Mouse (Mus musculus) olfactory bulb, adult 2 months (tissue): ENCODE measurements around the gene Olfr70.

ENCODE experiments used
- CTCF ChIP-seq: fragments of 200-500 bp; IDR thresholded peaks from 2 replicates; pipeline ENCODE4 v1.5.1; 2012; ENCODE audit warnings: low read depth, mild to moderate bottlenecking, low read length, moderate library complexity; ENCODE audit not compliant: insufficient read depth
- POLR2A ChIP-seq: fragments of 200-500 bp; IDR thresholded peaks from 2 replicates; pipeline ENCODE4 v1.6.1; 2012; ENCODE audit warnings: mild to moderate bottlenecking, low read depth, low read length, moderate library complexity; ENCODE audit not compliant: insufficient read depth

DNA sequence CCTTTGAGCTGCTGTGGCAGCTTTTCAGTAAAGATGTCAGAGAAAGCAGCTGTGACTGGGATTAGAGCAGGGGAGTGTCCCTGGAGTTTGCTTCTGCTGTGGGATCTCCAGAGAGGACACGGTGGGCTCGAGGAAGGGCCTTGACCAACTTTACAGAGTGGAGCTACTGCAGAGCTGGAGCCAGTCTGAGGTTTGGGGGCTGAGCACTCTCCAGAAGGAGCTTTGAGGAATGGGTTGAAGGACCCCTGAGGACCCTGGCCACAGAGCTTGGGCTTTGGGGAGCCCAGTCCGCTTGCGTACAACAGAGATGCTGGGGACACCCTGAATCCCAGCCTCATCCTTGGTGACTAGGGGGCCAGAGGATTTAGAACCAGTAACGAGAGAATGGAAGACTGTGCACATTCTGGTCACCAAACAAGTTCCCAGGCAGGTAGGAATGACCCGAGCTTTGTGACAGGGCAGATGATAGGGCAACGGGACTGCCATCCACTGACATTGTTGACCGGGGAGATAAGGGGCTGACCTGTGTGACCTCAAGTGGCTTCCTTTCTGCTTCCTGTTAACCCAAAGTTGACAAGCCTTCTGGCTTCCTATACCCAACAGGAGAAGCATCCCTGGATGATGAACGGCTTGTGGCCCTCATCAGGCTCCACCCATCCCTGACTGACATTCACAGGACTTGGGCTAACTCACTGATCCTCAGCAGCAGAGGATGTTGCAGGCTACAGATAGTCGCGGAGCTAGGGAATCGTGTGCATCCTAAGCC lies 25.8 kb upstream of the Olfr70 start:
- TF ChIP-seq POLR2A (no peak), CTCF (no peak)
